In genomic region chr19:53037925-53038419, GRCm38 (mm10) we compare ENCODE assay signal across 8 mouse cellular contexts. TPM values are rescaled to one million over a fixed set of nuclear protein-coding genes. Genes with fewer than 3 reads are reported as not detected.
DNase-seq lines count a peak whose midpoint lies in the region; ATAC-seq lines count a peak whose summit lies in the region.

No protein-coding gene starts in this region.

- peaks cover 21% of the 10 kb centered on the region for H3K4me1 ChIP-seq in lung, embryonic 16.5 days (replicated peaks; ENCODE audit: control insufficient read depth, insufficient read depth, low read length)
- peaks cover 28% of the 10 kb centered on the region for H3K4me1 ChIP-seq in embryonic facial prominence, embryonic 10.5 days
- H3K4me1 ChIP-seq in intestine, embryonic 14.5 days (replicated peaks; ENCODE audit: control insufficient read depth, insufficient read depth, low read length) = peaks cover 12% of the 10 kb centered on the region
- peaks cover 11% of the 10 kb centered on the region for H3K4me1 ChIP-seq in midbrain, embryonic 16.5 days (ENCODE audit: control insufficient read depth, insufficient read depth, low read length)

- no peak; the same call in 1 of the 2 replicates for ATAC-seq in lung, embryonic 16.5 days (ENCODE audit: low read depth)
- ATAC-seq in intestine, embryonic 14.5 days (replicated peaks; ENCODE audit: low FRiP score, low TSS enrichment, low read depth) = peak; percentile 66
- peak; percentile 67 for ATAC-seq in midbrain, embryonic 16.5 days

- peak overlapping the region; percentile 88 for H3K4me2 ChIP-seq in lung, embryonic 16.5 days (ENCODE audit: low read depth, low read length)
- H3K4me2 ChIP-seq in intestine, embryonic 14.5 days (ENCODE audit: low read length) = peak overlapping the region; percentile 54
- peak overlapping the region; percentile 90 for H3K4me2 ChIP-seq in midbrain, embryonic 16.5 days (ENCODE audit: low read length)

- peak overlapping the region; percentile 93 for H3K9ac ChIP-seq in lung, embryonic 16.5 days (ENCODE audit: low read length)
- peak overlapping the region; percentile 94 for H3K9ac ChIP-seq in intestine, embryonic 14.5 days (ENCODE audit: low read length)
- H3K9ac ChIP-seq in midbrain, embryonic 16.5 days (ENCODE audit: low read depth, low read length) = peak overlapping the region; percentile 95

- H3K27ac ChIP-seq in lung, embryonic 16.5 days (ENCODE audit: low read length) = peak overlapping the region; percentile 94
- peak overlapping the region; percentile 94 for H3K27ac ChIP-seq in embryonic facial prominence, embryonic 10.5 days (replicated peaks)
- H3K27ac ChIP-seq in intestine, embryonic 14.5 days (ENCODE audit: low read depth) = peak overlapping the region; percentile 83
- H3K27ac ChIP-seq in midbrain, embryonic 16.5 days (ENCODE audit: low read length) = peak overlapping the region; percentile 91

- H3K4me3 ChIP-seq in lung, embryonic 16.5 days (ENCODE audit: low read length) = peak overlapping the region; percentile 99
- peak overlapping the region; percentile 98 for H3K4me3 ChIP-seq in embryonic facial prominence, embryonic 10.5 days
- peak overlapping the region; percentile 83 for H3K4me3 ChIP-seq in intestine, embryonic 14.5 days (ENCODE audit: low read depth, low read length)
- H3K4me3 ChIP-seq in midbrain, embryonic 16.5 days (ENCODE audit: low read depth, low read length) = peak overlapping the region; percentile 94

- no peaks in the 10 kb centered on the region; the same call in 1 of the 2 replicates for H3K36me3 ChIP-seq in lung, embryonic 16.5 days (ENCODE audit: control insufficient read depth, insufficient read depth, low read length)
- H3K36me3 ChIP-seq in embryonic facial prominence, embryonic 10.5 days (replicated peaks) = peaks cover 6% of the 10 kb centered on the region
- no peaks in the 10 kb centered on the region for H3K36me3 ChIP-seq in intestine, embryonic 14.5 days (ENCODE audit: control insufficient read depth, insufficient read depth, low read length)
- no peaks in the 10 kb centered on the region for H3K36me3 ChIP-seq in midbrain, embryonic 16.5 days (ENCODE audit: control insufficient read depth, insufficient read depth, low read length)

- H3K27me3 ChIP-seq in lung, embryonic 16.5 days (ENCODE audit: control insufficient read depth, insufficient read depth, low read depth, low read length) = no peaks in the 10 kb centered on the region
- no peaks in the 10 kb centered on the region for H3K27me3 ChIP-seq in embryonic facial prominence, embryonic 10.5 days (replicated peaks; ENCODE audit: low read depth, poor library complexity, severe bottlenecking)
- H3K27me3 ChIP-seq in intestine, embryonic 14.5 days (replicated peaks; ENCODE audit: control insufficient read depth, insufficient read depth, low read length) = no peaks in the 10 kb centered on the region
- H3K27me3 ChIP-seq in midbrain, embryonic 16.5 days (ENCODE audit: control insufficient read depth, insufficient read depth, low read depth, low read length) = no peaks in the 10 kb centered on the region

- under 1% methylated on average over 23 of the region's 28 CpGs for WGBS in lung, embryonic 16.5 days
- under 1% methylated on average over 28 of the region's 28 CpGs for WGBS in embryonic facial prominence, embryonic 10.5 days
- WGBS in intestine, embryonic 14.5 days = under 1% methylated on average over 28 of the region's 28 CpGs
- WGBS in midbrain, embryonic 16.5 days = under 1% methylated on average over 28 of the region's 28 CpGs

- DNase-seq in lung, postnatal 4 days = no peak
- DNase-seq in embryonic facial prominence, embryonic 10.5 days (ENCODE audit: low spot score) = no peak
- no peak for DNase-seq in intestine, embryonic 14.5 days (ENCODE audit: low spot score)
- DNase-seq in right cerebral cortex, postnatal 4 days = no peak
- no peak for DNase-seq in frontal cortex, postnatal 36 days (ENCODE audit: low spot score in 2 of 2)
- DNase-seq in thymus, postnatal 25 days = no peak

- no peaks in the 10 kb centered on the region for H3K9me3 ChIP-seq in lung, embryonic 16.5 days (ENCODE audit: control insufficient read depth, low read length)
- H3K9me3 ChIP-seq in embryonic facial prominence, embryonic 10.5 days = no peaks in the 10 kb centered on the region
- H3K9me3 ChIP-seq in intestine, embryonic 14.5 days (ENCODE audit: control insufficient read depth, low read length) = no peaks in the 10 kb centered on the region
- H3K9me3 ChIP-seq in midbrain, embryonic 16.5 days (replicated peaks; ENCODE audit: control insufficient read depth, low read length, poor library complexity, severe bottlenecking) = no peaks in the 10 kb centered on the region

RNA-seq across cellular contexts. Expression of gene Xpnpep1, which starts 2.0 kb away (rescaled TPM):
- polyA plus RNA-seq in lung, embryonic 16.5 days (2015; fragmentation: Nextera tagmentation; extraction: Ambion mirVana) = 148 and 169 TPM in 2 replicates
- 158 and 159 TPM in 2 replicates for polyA plus RNA-seq in embryonic facial prominence, embryonic 10.5 days (2016; fragmentation: Nextera tagmentation; extraction: Ambion mirVana)
- polyA plus RNA-seq in intestine, embryonic 14.5 days (2014; fragmentation: Nextera tagmentation; extraction: Ambion mirVana) = 185 and 189 TPM in 2 replicates
- polyA plus RNA-seq in midbrain, embryonic 16.5 days (2015; fragmentation: Nextera tagmentation; extraction: Ambion mirVana) = 114 and 132 TPM in 2 replicates
